Mouse (Mus musculus): ENCODE data around the gene Bivm. TPM values are rescaled to one million over a fixed set of nuclear protein-coding genes. Genes with fewer than 3 reads are reported as not detected.

Bivm gene
- total RNA-seq, 2 experiments from 2014 or later: 34.9 to 39.8 TPM

DNA sequence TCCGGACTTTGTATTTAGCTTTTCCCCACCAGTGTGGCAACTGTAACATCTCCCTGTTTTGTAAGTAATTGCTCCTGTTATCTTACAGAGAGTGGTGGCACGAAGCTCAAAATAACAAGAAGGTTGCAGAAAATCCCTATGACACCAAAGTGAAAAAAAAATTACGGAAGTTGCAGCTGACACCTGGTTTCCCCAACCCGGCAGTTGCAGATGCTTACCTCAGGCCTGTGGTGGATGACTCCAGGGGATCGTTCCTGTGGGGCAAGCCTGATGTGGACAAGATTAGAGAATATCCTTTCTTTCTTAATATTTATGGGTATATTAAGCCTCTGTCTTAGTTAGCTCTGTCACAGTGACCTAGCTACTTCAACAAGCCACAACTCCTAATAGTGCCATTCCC is 59.3 kb downstream of the Bivm start:
- no peak for DNase-seq

DNA sequence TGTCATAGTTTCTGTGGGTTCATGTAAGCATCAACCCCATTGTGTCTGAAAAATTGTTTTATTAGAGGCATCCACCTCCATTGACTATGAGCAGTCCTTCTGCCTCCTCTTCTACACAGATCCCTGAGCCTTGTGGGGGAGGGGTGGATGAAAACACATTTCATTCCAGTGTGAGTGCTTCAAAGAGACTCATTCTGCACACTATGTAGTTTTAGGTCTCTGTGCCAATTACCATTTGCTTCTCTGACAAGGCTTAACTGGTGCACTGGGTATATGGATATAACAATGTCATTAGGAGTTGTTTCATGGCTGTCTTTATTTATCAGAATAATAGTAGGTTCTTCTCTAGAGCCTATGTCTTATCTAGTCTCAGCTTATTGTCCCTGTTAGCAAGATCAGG is 67.6 kb downstream of the Bivm start:
- no peak for DNase-seq

Other genes with a start within 250 kb of the Bivm start
- gene Tpp2, start 185.3 kb upstream of the Bivm start, total RNA-seq (2021): 10 to 100 TPM; 53.4 to 56.9 TPM
- not detected for gene Mettl21c, start 98.9 kb upstream of the Bivm start, total RNA-seq (2021)
- not detected for gene Gm8251, start 57.0 kb upstream of the Bivm start, total RNA-seq (2021)
- 10 to 100 TPM; 11.0 to 11.3 TPM for gene Tex30, start 16.5 kb upstream of the Bivm start, total RNA-seq (2021)
- 10 to 100 TPM; 10.1 to 10.8 TPM for gene Kdelc1, start 149 bp upstream of the Bivm start, total RNA-seq (2021)
- 10 to 100 TPM; 19.8 to 21.5 TPM for gene Ercc5, start 28.8 kb downstream of the Bivm start, total RNA-seq (2021)
- not detected for gene Mettl21e, start 100.0 kb downstream of the Bivm start, total RNA-seq (2021)